8 mouse cellular contexts compared by ENCODE assay signal in genomic region chr13:23530181-23530900, GRCm38 (mm10). TPM values are rescaled to one million over a fixed set of nuclear protein-coding genes. Genes with fewer than 3 reads are reported as not detected.
DNase-seq lines count a peak whose midpoint lies in the region; ATAC-seq lines count a peak whose summit lies in the region.

No protein-coding gene starts in this region.

- H3K36me3 ChIP-seq in hindbrain, embryonic 16.5 days (ENCODE audit: control insufficient read depth, insufficient read depth, low read length) = no peaks in the 10 kb centered on the region

- H3K4me1 ChIP-seq in hindbrain, embryonic 16.5 days (ENCODE audit: control insufficient read depth, insufficient read depth, low read depth, low read length) = peaks cover 28% of the 10 kb centered on the region

- H3K4me3 ChIP-seq in hindbrain, embryonic 16.5 days (ENCODE audit: low read length) = peak overlapping the region; percentile 44

- DNase-seq in MN1 (ENCODE audit: low spot score) = peak; percentile 75
- DNase-seq in cerebellum, adult 18-20 months = peak; percentile 43 to 67
- peak; percentile 73 to 78 for DNase-seq in frontal cortex, postnatal 25 days (ENCODE audit: low spot score in 2 of 2)
- DNase-seq in left cerebral cortex, adult 11 months (ENCODE audit: low spot score) = peak; percentile 81
- DNase-seq in lung, postnatal 14 days = peak; percentile 70
- peak; percentile 66 for DNase-seq in skeletal muscle tissue, adult 2 months (ENCODE audit: low read depth, low spot score)

- peak overlapping the region; percentile 71 for H3K9ac ChIP-seq in hindbrain, embryonic 16.5 days (ENCODE audit: low read depth, low read length)

- H3K27me3 ChIP-seq in hindbrain, embryonic 16.5 days (replicated peaks; ENCODE audit: control insufficient read depth, insufficient read depth, low read length) = no peaks in the 10 kb centered on the region

- peak overlapping the region; percentile 90 for H3K27ac ChIP-seq in hindbrain, embryonic 16.5 days (ENCODE audit: low read depth, low read length)

- under 1% methylated on average over 20 of the region's 20 CpGs for WGBS in hindbrain, embryonic 16.5 days

- H3K4me2 ChIP-seq in hindbrain, embryonic 16.5 days (ENCODE audit: low read length) = peak overlapping the region; percentile 61

- ATAC-seq in hindbrain, embryonic 16.5 days = no peak
- no peak for ATAC-seq in megakaryocyte progenitor cell, adult 5-6 weeks (replicated peaks; ENCODE audit: poor library complexity)

- no peaks in the 10 kb centered on the region for H3K9me3 ChIP-seq in hindbrain, embryonic 16.5 days (ENCODE audit: control insufficient read depth, low read length)

RNA-seq across cellular contexts. Expression of gene Hist1h4h, which starts 0.5 kb away (rescaled TPM):
- 2.6 and 2.7 TPM in 2 replicates for polyA plus RNA-seq in hindbrain, embryonic 16.5 days (2015; fragmentation: Nextera tagmentation; extraction: Ambion mirVana)
- 57.4 and 61.0 TPM in 2 replicates for total RNA-seq in megakaryocyte progenitor cell, adult 5-6 weeks (2015)
- 855 and 1,026 TPM in 2 replicates for total RNA-seq in megakaryocyte progenitor cell, adult 5-6 weeks (2017)

RNA-seq across cellular contexts. Expression of gene Hist1h2af, which starts 3.4 kb away (rescaled TPM):
- polyA plus RNA-seq in hindbrain, embryonic 16.5 days (2015; fragmentation: Nextera tagmentation; extraction: Ambion mirVana) = not detected in 2 replicates
- 36.0 and 48.7 TPM in 2 replicates for total RNA-seq in megakaryocyte progenitor cell, adult 5-6 weeks (2015)
- total RNA-seq in megakaryocyte progenitor cell, adult 5-6 weeks (2017) = 1,885 and 2,197 TPM in 2 replicates

RNA-seq across cellular contexts. Expression of gene Hist1h3g, which starts 4.9 kb away (rescaled TPM):
- 0.66 TPM in 1 of 2 replicates, not detected in the other for polyA plus RNA-seq in hindbrain, embryonic 16.5 days (2015; fragmentation: Nextera tagmentation; extraction: Ambion mirVana)
- 212 and 246 TPM in 2 replicates for total RNA-seq in megakaryocyte progenitor cell, adult 5-6 weeks (2015)
- total RNA-seq in megakaryocyte progenitor cell, adult 5-6 weeks (2017) = 210 and 363 TPM in 2 replicates

RNA-seq across cellular contexts. Expression of gene Hist1h2bh, which starts 12.9 kb away (rescaled TPM):
- polyA plus RNA-seq in hindbrain, embryonic 16.5 days (2015; fragmentation: Nextera tagmentation; extraction: Ambion mirVana) = 0.16 and 0.29 TPM in 2 replicates
- total RNA-seq in megakaryocyte progenitor cell, adult 5-6 weeks (2015) = 32.4 and 33.2 TPM in 2 replicates
- 120 and 144 TPM in 2 replicates for total RNA-seq in megakaryocyte progenitor cell, adult 5-6 weeks (2017)

RNA-seq across cellular contexts. Expression of gene Hist1h3f, which starts 13.5 kb away (rescaled TPM):
- polyA plus RNA-seq in hindbrain, embryonic 16.5 days (2015; fragmentation: Nextera tagmentation; extraction: Ambion mirVana) = not detected in 2 replicates
- 40.7 and 44.7 TPM in 2 replicates for total RNA-seq in megakaryocyte progenitor cell, adult 5-6 weeks (2015)
- 86.8 and 176 TPM in 2 replicates for total RNA-seq in megakaryocyte progenitor cell, adult 5-6 weeks (2017)
